Mouse (Mus musculus): ENCODE measurements around the gene Spag7.

Spag7 gene

DNA sequence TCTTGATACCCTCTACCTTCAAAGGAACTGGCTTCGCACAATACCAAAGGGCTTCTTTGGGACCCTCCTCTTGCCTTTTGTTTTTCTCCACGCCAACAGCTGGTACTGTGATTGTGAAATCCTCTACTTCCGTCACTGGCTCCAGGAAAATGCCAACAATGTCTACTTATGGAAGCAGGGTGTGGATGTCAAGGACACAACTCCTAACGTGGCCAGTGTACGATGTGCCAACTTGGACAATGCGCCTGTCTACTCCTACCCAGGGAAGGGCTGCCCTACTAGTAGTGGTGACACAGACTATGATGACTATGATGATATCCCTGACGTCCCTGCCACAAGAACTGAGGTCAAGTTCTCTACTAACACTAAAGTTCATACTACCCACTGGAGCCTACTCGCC, 29.2 kb downstream of the Spag7 start:
- no peak for DNase-seq

DNA sequence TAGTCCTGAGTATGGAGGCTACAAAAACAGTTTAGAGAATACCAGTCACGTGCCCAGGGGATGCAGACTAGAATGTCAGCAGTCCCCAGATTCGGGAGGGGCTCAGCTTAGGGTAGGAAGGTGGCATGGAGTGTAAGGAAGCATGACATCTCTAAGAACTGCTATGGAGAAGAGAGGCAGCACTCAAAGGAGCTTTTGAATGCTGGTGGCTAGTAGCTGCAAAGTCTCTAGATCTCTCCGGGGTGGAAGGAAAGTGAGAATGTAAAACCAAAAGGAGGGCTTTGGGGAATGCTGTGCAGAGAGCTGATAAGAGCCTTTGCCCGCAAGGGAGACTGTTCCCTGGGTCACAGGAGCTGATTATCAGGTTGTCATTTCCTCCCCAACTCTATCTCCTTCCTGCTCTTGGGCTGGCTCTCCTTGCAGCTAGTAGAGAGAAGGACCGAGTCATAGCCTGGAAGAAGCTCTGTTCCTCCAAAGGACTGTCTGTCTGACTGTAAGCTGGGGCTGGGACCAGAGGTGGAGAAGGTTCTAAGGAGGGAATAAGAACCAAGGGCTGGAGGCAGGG, 30.4 kb downstream of the Spag7 start, which contains the start of gene Gp1ba:
TSS of gene Gp1ba (plus strand) at position 409 of the 565 bp plus-strand sequence.
- DNase-seq, result no peak

DNA sequence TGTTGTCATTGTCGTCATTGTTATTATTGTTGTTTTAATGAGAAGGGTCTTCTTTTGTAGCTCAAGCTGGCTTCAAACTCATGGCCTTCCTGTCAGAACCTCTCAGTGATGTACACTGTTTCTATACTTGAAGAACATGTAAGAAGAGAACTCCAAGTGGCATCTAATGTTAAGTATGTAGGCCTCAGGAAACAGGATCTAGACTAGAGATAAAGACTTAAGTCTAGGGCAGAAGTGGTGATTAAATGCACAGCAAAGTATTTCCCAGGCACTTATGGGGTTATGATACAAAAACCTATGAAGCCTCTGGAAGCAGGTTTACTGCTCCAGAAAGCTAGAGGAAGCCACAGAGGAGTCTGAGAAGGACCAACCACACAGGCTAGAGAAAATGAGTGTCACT, 30.9 kb downstream of the Spag7 start:
- no peak for DNase-seq

DNA sequence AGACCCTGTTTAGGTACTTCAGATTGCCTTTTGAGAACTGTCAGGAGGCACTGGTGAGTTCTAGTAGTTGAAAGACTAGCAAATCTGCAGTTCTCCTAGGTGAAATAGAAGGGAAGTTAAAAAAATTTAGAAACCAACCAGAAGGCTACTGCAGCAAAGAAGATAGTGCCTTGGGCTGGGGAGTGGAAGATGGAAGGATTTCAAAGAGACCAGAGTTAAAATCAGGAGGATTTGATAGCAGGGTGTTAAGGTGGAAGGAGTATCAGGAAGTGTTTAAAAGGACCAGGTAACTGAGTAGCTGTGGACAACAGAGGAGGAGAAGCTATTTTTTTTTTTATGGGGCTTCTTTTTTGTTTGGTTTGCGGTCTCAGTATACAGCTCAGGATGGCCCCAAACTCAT, 31.5 kb downstream of the Spag7 start:
- no peak for DNase-seq

DNA sequence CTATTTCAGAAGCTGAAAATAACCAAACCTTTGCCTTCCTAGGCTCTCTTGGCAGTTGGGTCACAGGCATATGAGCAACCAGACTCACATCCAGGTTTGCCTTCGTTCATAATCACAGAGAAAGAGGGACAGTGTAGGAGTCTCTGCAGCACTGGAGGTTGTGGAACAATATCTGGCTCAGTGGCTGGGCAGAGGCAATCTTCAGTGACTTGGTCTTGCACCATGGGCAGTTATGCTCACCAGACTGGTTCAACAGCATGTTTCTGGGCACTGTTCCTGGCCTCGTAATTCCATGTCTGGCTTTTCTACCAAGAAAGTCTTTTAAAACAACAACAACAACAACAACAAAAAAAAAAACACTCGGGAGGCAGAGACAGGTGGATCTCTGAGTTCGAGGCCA, 33.6 kb downstream of the Spag7 start:
- DNase-seq, result no peak

DNA sequence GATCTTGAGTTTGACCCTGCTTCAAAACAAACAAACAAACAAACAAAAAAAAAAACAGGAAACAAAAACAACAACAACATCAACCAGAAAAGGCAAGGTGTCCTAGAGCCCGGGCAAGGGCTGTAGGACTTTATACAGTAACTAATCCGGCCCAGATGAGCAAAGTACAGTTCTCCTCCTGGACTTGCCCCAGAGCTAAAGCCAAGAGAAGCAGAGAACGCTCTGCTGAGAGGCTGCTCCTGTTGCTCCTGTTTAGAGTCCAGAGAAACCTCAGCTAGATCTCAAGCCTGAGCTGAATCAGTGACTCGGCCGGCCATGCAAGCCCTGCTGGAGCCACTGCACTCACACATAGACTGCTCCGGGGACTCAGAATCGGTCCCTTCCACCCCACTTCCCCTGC, 39.1 kb downstream of the Spag7 start:
- no peak for DNase-seq

DNA sequence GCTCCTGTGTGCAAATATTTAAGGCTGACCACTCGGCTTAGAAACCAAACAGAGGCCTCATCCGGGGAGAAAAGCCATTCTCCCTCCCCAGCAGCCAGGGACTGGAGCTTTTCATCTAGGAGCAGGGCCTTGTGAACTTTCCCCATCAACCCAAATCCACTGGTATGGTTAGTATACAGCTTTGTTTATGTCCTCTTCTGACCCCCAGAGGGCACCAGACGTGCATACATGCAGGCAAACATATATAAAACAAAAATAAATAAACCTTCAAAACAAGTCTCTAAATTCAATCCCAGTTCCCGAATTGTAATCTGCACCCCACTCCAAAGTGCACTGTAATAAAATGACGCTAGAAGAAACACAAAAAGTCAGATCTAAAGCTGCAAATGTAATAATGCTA, 39.7 kb downstream of the Spag7 start:
- DNase-seq, result peak; percentile 45

DNA sequence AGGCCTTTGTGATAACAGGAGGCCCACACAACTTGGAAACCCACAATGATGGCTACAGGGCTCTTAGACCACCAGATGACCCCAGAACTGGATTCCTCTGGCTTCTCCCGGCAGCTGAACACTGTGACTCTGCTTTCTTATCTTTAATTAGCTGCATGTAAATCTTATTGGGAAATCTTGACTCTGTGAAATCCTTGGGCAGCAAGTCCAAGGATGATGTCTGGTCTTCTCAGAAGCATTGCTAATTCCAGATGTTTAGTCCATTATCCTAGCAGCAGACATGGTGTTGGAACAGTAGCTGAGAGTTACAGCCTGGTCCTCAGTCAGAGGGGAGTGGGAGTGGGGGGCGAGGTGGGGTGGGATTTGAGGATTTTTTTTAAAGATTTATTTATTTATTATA, 40.8 kb downstream of the Spag7 start:
- DNase-seq, result no peak

DNA sequence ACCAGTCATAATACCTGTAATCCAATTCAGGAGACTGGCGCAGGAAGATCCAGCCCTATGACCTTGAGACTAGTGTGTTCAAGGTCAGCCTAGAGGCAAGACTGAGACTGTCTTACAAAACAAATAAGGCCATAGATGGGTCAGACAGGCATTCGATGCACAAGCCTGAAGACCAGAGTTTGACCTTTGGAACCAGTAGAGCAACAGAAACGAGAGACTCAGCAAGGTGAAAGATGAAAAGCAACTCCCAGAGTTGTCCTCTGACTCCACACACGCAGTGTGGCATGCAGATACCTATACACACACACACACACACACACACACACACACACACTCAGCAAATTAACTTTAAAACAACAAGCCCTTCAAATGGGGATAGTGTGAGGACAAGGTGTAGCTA, 42.3 kb downstream of the Spag7 start:
- no peak for DNase-seq

DNA sequence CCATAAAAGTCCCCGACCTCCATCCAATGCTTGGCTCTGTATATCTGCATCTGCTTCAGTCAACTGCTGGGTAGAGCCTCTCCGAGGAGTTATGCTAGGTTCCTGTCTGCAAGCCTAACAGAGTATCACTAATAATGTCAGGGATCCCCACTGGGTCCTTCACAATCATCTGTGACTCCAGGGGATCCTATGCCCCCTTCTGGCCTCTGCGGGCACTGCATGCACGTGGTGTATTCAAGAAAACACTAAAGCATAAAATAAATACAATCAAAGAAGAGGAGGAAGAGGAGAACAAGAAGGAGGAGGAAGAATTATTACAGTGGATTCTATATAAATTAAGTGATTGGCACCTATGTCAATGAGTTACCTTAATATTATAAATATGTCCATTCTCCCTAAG, 43.7 kb downstream of the Spag7 start:
- DNase-seq, result peak; percentile 74

DNA sequence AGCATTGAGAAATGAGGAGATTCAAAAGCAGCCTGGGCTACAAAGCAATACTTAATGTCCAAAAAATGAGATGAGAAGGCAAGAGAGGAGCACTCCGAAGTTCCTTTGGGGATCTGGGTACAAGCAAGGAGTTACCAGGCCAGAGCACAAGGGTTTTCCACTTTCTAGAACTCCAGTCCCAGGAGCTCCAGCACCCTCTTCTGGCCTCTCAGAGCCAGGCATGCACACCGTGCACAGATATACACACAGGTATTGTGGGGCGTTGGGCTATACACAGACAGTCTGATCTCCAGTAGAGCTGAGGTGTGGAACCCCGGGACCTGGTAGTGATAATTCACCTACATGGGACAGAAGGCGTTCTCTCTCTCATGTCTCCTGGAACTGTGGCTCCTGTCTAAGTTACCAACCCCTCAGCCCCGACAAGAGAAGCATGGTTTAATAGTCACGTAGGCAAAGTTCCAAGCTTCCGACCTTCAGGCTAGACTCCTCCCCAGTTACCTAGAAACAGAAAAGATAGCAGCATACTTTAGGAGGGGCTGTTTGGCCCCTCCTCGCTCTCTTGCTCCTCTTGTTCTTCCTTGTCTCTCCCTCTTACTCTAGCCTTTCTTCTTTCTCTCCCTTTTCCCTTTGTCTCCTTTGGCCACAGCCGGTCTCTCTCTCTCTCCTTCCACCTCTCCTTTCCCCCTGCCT, 46.0 kb downstream of the Spag7 start:
- no peak for DNase-seq

DNA sequence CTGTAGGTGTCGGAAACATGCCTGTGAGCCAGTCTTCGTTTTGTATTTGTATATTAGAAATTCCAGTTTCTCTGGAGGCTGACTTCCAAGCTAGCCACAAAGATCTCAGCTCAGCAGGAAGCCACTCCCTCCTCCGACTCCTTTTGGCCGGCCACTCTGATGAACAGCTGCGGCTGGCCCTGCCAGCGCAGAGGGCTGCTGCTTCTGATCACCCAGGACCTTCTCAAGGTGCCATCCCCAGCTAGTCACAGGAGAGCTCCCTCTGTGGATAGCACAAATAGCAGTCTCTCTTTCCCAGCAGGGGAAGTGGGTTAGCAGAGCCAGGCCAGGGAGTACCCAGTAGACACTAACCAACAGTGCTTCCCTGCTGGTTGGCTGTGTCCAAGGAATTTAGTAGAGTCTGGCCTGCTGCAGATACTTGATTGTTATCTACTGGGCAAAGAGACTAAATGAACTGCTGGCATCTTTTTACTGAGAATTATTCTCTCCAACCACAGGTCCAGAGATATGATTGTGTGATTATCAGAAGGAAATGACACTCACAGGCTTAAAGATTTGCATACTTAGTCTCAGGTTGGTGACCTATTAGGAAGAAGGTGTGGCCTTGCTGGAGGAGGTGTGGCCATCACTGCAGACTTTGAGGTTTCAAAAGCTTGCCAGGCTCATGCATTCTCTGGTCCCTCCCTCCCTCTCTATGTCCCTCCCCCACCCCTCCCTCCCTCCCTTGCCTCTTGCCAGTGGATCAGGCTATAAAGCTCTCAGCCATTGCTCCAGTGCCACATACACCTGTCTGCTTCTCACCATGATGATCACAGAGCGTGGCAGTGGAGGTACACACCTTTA, 47.0 kb downstream of the Spag7 start:
- no peak for DNase-seq

DNA sequence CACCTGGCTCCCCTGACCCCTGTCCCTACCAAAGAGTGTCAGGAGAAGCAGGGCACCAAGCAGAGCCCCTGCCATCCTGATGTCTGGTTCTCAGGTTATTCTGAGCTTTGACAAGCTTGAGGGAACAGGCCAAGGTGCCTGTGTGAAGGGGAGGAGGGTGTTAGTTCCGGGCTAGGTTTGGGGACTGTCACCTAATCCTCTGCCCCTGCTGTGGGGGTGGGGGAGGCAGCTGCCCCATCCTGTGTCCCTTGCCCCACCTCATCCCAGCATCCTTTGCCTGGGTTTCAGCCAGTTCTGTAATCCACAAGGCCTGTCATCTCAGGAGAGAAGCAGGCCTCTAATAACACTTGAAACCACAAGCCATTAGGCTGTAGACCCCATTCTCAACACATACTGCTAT, 50.1 kb downstream of the Spag7 start, which contains the start of gene Chrne:
TSS of gene Chrne (minus strand) at position 116 of the 400 bp plus-strand sequence.
- DNase-seq, result no peak

DNA sequence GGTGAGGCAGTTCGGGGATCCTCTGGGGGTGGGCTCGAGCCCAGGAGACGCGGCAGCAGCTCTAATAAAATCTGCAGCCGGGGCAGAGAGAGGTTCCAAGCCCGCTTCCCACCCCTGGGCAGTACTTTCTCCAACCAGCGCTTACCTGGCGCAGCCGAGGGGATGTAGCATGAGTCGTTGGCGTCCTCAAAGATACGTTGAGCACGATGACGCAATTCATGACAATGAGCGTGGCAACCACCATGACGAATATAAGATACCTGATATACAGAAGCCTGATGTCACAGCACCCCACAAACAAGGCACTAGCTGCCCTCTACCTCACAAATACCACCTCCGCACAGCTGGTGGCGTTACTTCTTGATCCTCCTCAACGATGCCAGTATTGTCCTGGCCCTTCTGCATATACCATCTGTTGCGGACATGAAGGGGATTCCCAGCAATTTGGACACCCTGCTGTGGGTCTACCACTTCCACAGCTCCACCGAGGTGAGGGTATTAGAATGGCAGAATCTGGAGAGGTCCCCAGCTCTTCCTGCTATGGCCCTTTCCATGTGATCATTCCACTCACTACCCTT, 53.6 kb downstream of the Spag7 start, which contains the start of gene 4930544D05Rik:
TSS of gene 4930544D05Rik (plus strand) at position 333 of the 578 bp plus-strand sequence.
- DNase-seq, result peak; percentile 28

DNA sequence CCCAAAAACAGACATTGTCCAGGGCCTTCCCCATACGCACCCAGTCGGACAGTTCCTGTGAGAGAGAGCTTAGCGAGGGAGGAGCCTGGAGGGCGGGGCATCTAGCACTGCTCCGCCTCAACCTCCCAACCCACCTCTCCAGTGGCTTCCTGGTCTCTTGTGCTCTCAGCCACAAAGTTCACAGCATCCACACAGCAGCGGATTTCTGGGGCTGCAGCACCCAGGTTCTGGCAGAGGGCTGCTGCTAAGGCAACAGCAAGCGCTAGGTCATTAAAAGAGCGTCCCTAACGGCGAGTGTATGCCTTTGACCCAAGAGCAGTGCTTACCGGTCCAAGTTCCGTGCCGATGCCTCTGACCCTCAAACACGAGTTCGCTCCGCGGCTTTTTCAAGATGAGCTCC, 54.1 kb downstream of the Spag7 start:
- DNase-seq, result peak; percentile 71

Measured in retina, postnatal 1 day (tissue).